Mouse (Mus musculus) testis, adult 2 months (tissue): ENCODE data around the gene Slit3.

ENCODE experiments used
- CTCF ChIP-seq: fragments of 200-500 bp; IDR thresholded peaks from 2 replicates; pipeline ENCODE4 v1.5.1; 2012; ENCODE audit warnings: low read depth, mild to moderate bottlenecking, inconsistent platforms, low read length, moderate library complexity; ENCODE audit not compliant: control insufficient read depth, insufficient read depth, insufficient replicate concordance
- POLR2A ChIP-seq: fragments of 200-500 bp; IDR thresholded peaks from 2 replicates; pipeline ENCODE4 v1.6.1; 2012; ENCODE audit warnings: low read depth, mild to moderate bottlenecking, inconsistent platforms, low read length, moderate library complexity; ENCODE audit not compliant: control insufficient read depth

DNA sequence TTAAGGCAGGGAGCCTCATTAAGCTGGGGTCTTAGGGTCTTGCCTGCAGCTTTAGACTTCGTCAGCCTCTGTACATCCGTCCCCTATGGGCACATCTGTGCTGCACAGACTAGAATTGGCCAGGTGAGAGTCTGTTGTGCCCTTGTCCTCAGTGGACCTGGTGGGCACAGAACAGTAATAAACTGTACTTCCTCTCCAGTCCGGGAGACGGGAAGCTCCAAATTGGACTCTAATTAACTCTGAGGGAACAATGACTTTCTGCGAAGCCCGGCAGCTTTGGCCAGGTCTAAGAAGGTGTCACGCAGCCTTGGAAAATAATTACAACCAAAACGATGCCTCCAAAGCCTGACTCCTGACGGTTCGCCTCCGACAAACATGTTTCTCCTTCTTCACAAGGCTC, 155.0 kb downstream of the Slit3 start:
- no peak for TF ChIP-seq CTCF
- TF ChIP-seq POLR2A, result no peak
